Mouse (Mus musculus) urinary bladder, adult 2 months (tissue): ENCODE data around the gene Rac2. TPM values are rescaled to one million over a fixed set of nuclear protein-coding genes. Genes with fewer than 3 reads are reported as not detected.

ENCODE experiments used
- DNase-seq: peaks from one replicate; pipeline ENCODE4 v3.0.0; 2022; ENCODE audit warnings: low spot score
- polyA plus RNA-seq: library from polyadenylated mRNA; depleted of rRNA; stranded (reverse); fragments of >200 nt; gene quantifications from 2 replicates; pipeline ENCODE4 v1.2.3, GENCODE M21; 2012; rRNA removed

Rac2 gene
- polyA plus RNA-seq: 13.8 and 15.0 TPM in 2 replicates

GRCm38 (mm10) chr15:78572658-78573397, at the start of gene Rac2:
TSS of gene Rac2 (minus strand) at chr15:78572783.
- no peak for DNase-seq

- DNase-seq: no peak
Measured at GRCm38 (mm10) chr15:78616973-78617372, 44.4 kb upstream of the Rac2 start.

GRCm38 (mm10) chr15:78614536-78614935, 42.0 kb upstream of the Rac2 start:
- no peak for DNase-seq

GRCm38 (mm10) chr15:78610705-78611462, 38.3 kb upstream of the Rac2 start:
- no peak for DNase-seq

GRCm38 (mm10) chr15:78607463-78607862, 34.9 kb upstream of the Rac2 start:
- no peak for DNase-seq

GRCm38 (mm10) chr15:78606059-78606458, 33.5 kb upstream of the Rac2 start:
- DNase-seq: no peak

GRCm38 (mm10) chr15:78605371-78605791, 32.8 kb upstream of the Rac2 start:
- DNase-seq: no peak

- no peak for DNase-seq
Measured at GRCm38 (mm10) chr15:78604255-78604654, 31.7 kb upstream of the Rac2 start.

GRCm38 (mm10) chr15:78601180-78601579, 28.6 kb upstream of the Rac2 start:
- no peak for DNase-seq

GRCm38 (mm10) chr15:78599529-78600193, 27.1 kb upstream of the Rac2 start:
- no peak for DNase-seq

- no peak for DNase-seq
Measured at GRCm38 (mm10) chr15:78599124-78599523, 26.5 kb upstream of the Rac2 start.

- no peak for DNase-seq
Measured at GRCm38 (mm10) chr15:78597729-78598128, 25.1 kb upstream of the Rac2 start.

- DNase-seq: no peak
Measured at GRCm38 (mm10) chr15:78596914-78597313, 24.3 kb upstream of the Rac2 start, which contains the start of gene Cyth4. TSS of gene Cyth4 (plus strand) at chr15:78597047.

- no peak for DNase-seq
Measured at GRCm38 (mm10) chr15:78596504-78596903, 23.9 kb upstream of the Rac2 start.

- no peak for DNase-seq
Measured at GRCm38 (mm10) chr15:78595468-78595867, 22.9 kb upstream of the Rac2 start.

GRCm38 (mm10) chr15:78594831-78595230, 22.2 kb upstream of the Rac2 start:
- no peak for DNase-seq

GRCm38 (mm10) chr15:78593896-78594425, 21.4 kb upstream of the Rac2 start:
- no peak for DNase-seq

- no peak for DNase-seq
Measured at GRCm38 (mm10) chr15:78592452-78592968, 19.9 kb upstream of the Rac2 start.

GRCm38 (mm10) chr15:78591680-78592451, 19.3 kb upstream of the Rac2 start:
- no peak for DNase-seq

- DNase-seq: no peak
Measured at GRCm38 (mm10) chr15:78590785-78591184, 18.2 kb upstream of the Rac2 start.

- DNase-seq: no peak
Measured at GRCm38 (mm10) chr15:78589936-78590335, 17.4 kb upstream of the Rac2 start.
